Mouse (Mus musculus) gastrocnemius, postnatal 14 days (tissue): ENCODE data around the gene 1700074P13Rik. TPM values are rescaled to one million over a fixed set of nuclear protein-coding genes. Genes with fewer than 3 reads are reported as not detected.
"Not testable (repeated sequence)": the region's sequence is repeated elsewhere in the genome, so short reads cannot be mapped to it uniquely, and the experiment has no call there.

ENCODE experiments used
- DNase-seq: peaks from one replicate; pipeline ENCODE4 v3.0.0; 2021; ENCODE audit warnings: mixed read lengths
- intact Hi-C: fragments of 180-260 bp; cut with DNase I; formaldehyde crosslinking; loops from one replicate; pipeline ENCODE4 v1.15.1; 2025; ENCODE audit warnings: low total_unique reads
- long read RNA-seq, 2 experiments: library from polyadenylated mRNA; stranded (forward); transcript quantifications; one replicate each; pipeline ENCODE4 v2.0.0; 2021
- total RNA-seq, 2 experiments: library from RNA; stranded (reverse); gene quantifications; 2 replicates each; pipeline ENCODE4 v1.2.3; 2021

Gene 1700074P13Rik
- total RNA-seq: not detected
- long read RNA-seq, experiment 1: 0 reads
- long read RNA-seq, experiment 2: 0 reads

- DNase-seq: no peak
These were observed at the start of gene 1700074P13Rik for GRCm38 (mm10) chr6:40940457-40940856. 1700074P13Rik (minus strand) TSS chr6:40940557.

DNA sequence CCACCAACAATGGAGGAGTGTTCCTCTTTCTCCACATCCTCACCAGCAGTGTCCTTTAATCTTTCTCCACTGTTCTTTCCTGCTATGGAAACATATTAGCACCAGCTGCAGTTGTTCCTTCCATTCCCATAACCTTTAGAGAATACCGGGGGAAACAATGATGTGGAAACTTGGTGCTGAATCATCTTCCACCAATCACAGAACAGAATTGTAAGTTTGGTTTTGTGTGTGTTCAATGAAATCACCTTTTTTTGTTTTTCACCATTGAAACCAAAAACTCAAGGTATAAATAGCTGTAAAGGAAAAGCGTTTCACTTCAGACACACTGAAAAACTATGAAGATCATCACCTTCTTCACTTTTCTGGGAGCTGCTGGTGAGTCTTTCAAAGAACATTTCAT is 24.1 kb upstream of the 1700074P13Rik start, which contains the start of gene 1810009J06Rik:
TSS of gene 1810009J06Rik (plus strand) at position 301 of the 400 bp plus-strand sequence.
- intact Hi-C loops, DNase-seq: not testable (repeated sequence)

More at GRCm38 (mm10) chr6:40940457-40940856, at the start of gene 1700074P13Rik:
- intact Hi-C loops: no loop called here

DNA sequence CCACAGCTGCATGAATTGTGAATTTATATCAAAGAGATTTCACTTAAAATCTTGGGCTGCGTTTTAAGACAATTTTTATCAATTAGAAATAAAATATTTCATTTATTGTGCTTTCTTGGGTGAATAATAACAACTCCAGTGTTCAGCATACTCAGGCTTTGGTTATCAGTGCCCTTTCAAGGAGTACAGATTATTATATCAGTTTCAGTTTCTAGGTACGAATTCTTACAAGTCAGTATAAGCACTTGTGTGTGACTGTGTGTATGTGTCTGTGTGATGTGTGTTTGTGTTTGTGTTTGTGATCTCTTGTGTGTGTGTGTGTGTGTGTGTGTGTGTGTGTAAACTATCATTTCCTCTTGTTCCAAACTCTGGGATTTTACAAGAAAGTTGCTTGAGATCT is 13.4 kb upstream of the 1700074P13Rik start:
- intact Hi-C loops: no loop called here

DNA sequence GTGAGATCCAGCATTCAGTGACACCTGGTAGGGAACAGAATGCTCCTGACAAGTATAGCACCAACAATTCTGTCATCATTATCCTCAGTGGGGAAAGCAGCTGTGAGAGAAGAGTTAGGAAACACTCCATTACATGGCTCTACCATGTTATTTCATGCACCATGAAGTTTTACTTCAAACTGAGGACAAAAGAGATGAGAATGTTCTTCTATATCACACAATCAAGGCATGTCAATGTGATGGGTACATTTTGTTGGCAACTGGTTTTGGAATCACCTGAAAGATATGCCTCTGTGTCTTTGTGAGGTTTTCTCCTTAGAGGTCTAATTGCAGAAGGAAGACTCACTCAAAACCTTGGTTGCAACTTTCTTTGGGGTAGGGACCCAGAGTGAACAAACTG is 11.4 kb upstream of the 1700074P13Rik start, which contains the start of gene Gm4744:
TSS of gene Gm4744 (minus strand) at position 101 of the 400 bp plus-strand sequence.
- intact Hi-C loops: no loop called here
- no peak for DNase-seq

More for the DNA sequence above, 13.4 kb upstream of the 1700074P13Rik start:
- no peak for DNase-seq

- intact Hi-C loops: no loop called here
- no peak for DNase-seq
These were observed 20.4 kb downstream of the 1700074P13Rik start for GRCm38 (mm10) chr6:40919954-40920353.

- DNase-seq: no peak
- intact Hi-C loops: no loop called here
These were observed 40.1 kb downstream of the 1700074P13Rik start, which contains the start of gene Prss58 for GRCm38 (mm10) chr6:40900287-40900686. Prss58 (minus strand) TSS chr6:40900387.

- DNase-seq: no peak
- intact Hi-C loops: no loop called here
These were observed 45.6 kb downstream of the 1700074P13Rik start for GRCm38 (mm10) chr6:40894716-40895115.

GRCm38 (mm10) chr6:40893577-40893976 is 46.8 kb downstream of the 1700074P13Rik start:
- intact Hi-C loops: no loop called here
- no peak for DNase-seq

- no peak for DNase-seq
- intact Hi-C loops: no loop called here
These were observed 48.6 kb downstream of the 1700074P13Rik start for GRCm38 (mm10) chr6:40891754-40892153.

GRCm38 (mm10) chr6:40890973-40891372 is 49.4 kb downstream of the 1700074P13Rik start:
- intact Hi-C loops: no loop called here
- no peak for DNase-seq

- intact Hi-C loops: no loop called here
- DNase-seq: no peak
These were observed 53.0 kb downstream of the 1700074P13Rik start, which contains the start of gene Moxd2 for GRCm38 (mm10) chr6:40887394-40887793. Moxd2 (minus strand) TSS chr6:40887494.

Other genes with a start within 250 kb of the 1700074P13Rik start
- gene Moxd2, start 53.1 kb downstream of the 1700074P13Rik start, total RNA-seq: not detected
- not detected for gene Prss58, start 40.2 kb downstream of the 1700074P13Rik start, total RNA-seq
- not detected for gene Gm4744, start 11.3 kb upstream of the 1700074P13Rik start, total RNA-seq
- gene 1810009J06Rik, start 24.2 kb upstream of the 1700074P13Rik start, total RNA-seq: not detected
- not detected for gene Gm2663, start 58.9 kb upstream of the 1700074P13Rik start, total RNA-seq
- not detected for gene 2210010C04Rik, start 95.0 kb upstream of the 1700074P13Rik start, total RNA-seq